Mouse (Mus musculus) G1E-ER4 (cell line): Measurements from ENCODE around the gene Rab11fip5. TPM values are rescaled to one million over a fixed set of nuclear protein-coding genes. Genes with fewer than 3 reads are reported as not detected.

Source experiments
- GATA1 ChIP-seq: IDR thresholded peaks from one replicate; pipeline ENCODE4 v1.8.0; 2012; ENCODE audit warnings: low read length, inconsistent platforms
- polyA plus RNA-seq: library from polyadenylated mRNA; stranded (reverse); fragments of >175 nt; gene quantifications from 2 replicates; pipeline ENCODE4 v1.2.3, GENCODE M21; 2012

Rab11fip5 gene
- polyA plus RNA-seq, 1 experiment = 0.70 TPM

- no peak for TF ChIP-seq GATA1
These were observed 4.2 kb upstream of the Rab11fip5 start for GRCm38 (mm10) chr6:85378629-85379028.

GRCm38 (mm10) chr6:85377876-85378275 is 3.4 kb upstream of the Rab11fip5 start:
- TF ChIP-seq GATA1 = no peak

GRCm38 (mm10) chr6:85377066-85377734 is 2.8 kb upstream of the Rab11fip5 start:
- no peak for TF ChIP-seq GATA1

- TF ChIP-seq GATA1 = no peak
These were observed 290 bp upstream of the Rab11fip5 start for GRCm38 (mm10) chr6:85374734-85375114.

GRCm38 (mm10) chr6:85373066-85373860 is 1.2 kb downstream of the Rab11fip5 start:
- TF ChIP-seq GATA1 = no peak

- no peak for TF ChIP-seq GATA1
These were observed 1.9 kb downstream of the Rab11fip5 start for GRCm38 (mm10) chr6:85372496-85372895.

- TF ChIP-seq GATA1 = no peak
These were observed 2.5 kb downstream of the Rab11fip5 start for GRCm38 (mm10) chr6:85371859-85372405.

- TF ChIP-seq GATA1 = no peak
These were observed 3.6 kb downstream of the Rab11fip5 start for GRCm38 (mm10) chr6:85370666-85371430.

- no peak for TF ChIP-seq GATA1
These were observed 4.4 kb downstream of the Rab11fip5 start for GRCm38 (mm10) chr6:85370041-85370440.

- TF ChIP-seq GATA1 = no peak
These were observed 5.1 kb downstream of the Rab11fip5 start for GRCm38 (mm10) chr6:85369181-85369860.

GRCm38 (mm10) chr6:85368722-85369121 is 5.7 kb downstream of the Rab11fip5 start:
- no peak for TF ChIP-seq GATA1

- no peak for TF ChIP-seq GATA1
These were observed 6.3 kb downstream of the Rab11fip5 start for GRCm38 (mm10) chr6:85368166-85368565.

GRCm38 (mm10) chr6:85366387-85366786 is 8.0 kb downstream of the Rab11fip5 start:
- TF ChIP-seq GATA1 = no peak

- no peak for TF ChIP-seq GATA1
These were observed 10.0 kb downstream of the Rab11fip5 start for GRCm38 (mm10) chr6:85364439-85364838.

GRCm38 (mm10) chr6:85363906-85364260 is 10.6 kb downstream of the Rab11fip5 start:
- no peak for TF ChIP-seq GATA1

- no peak for TF ChIP-seq GATA1
These were observed 11.1 kb downstream of the Rab11fip5 start for GRCm38 (mm10) chr6:85363231-85363905.
